Mouse (Mus musculus) telencephalon, adult 2 months (tissue): ENCODE measurements around the gene Rplp1.

Source experiments
- DNase-seq: peaks from one replicate; pipeline ENCODE4 v3.0.0-alpha.2; 2011; ENCODE audit warnings: low read depth, low spot score

The Rplp1 gene

DNA sequence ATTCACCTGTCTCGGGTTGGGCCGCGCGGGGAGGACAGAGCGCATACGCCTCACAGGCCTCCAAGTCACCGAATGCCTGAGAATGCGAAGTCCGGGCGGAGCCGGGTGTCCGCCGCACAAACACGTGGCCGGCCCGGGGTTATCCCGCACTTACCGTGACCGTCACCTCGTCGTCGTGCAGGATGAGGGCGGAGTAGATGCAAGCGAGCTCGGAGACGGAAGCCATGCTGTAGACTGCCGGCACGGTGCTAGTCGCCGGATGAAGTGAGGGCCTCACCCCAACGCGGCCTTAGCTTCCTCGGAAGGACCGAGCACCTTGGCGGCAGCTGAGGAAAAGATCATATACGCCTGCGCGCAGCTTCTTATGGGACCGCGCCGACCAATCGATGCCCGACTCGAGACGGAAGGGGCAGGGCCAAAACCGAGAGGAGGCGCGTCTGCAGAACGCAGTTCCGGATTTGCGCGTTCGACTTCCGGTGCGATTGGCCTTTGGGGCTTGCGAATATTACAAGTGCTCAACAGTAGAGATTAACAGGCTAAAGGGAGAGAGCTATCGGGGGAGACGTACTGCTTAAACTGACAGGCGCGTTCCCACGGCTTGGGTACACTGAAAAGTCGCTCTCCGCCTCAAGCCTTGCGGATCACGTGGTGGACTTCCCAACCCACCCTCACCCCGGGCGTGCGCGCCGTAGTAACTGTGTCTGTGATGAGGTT, at the start of gene Rplp1:
Gene Rplp1 (minus strand): TSS at position 340 of the 714 bp plus-strand sequence.
- peak; percentile 97 for DNase-seq

DNA sequence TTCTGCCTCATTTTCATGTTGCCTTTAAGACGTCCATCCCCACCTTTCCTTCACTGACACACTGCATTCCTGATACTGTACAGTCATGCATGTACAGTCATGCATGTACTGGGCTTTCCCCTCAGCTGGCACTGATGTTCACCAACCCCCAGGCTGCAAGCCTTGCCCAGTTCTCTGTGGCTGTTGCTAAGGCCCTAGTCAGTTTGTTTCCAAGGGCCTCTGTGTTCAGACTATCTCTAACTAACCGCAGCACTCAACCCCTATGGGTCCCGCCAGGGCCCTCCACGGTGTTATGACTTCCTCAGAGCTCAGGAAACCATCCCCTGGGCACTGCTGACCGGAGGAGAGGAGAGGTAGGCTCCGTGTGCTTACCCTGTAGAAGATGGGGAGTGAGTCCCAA, 49.0 kb upstream of the Rplp1 start:
- no peak for DNase-seq

DNA sequence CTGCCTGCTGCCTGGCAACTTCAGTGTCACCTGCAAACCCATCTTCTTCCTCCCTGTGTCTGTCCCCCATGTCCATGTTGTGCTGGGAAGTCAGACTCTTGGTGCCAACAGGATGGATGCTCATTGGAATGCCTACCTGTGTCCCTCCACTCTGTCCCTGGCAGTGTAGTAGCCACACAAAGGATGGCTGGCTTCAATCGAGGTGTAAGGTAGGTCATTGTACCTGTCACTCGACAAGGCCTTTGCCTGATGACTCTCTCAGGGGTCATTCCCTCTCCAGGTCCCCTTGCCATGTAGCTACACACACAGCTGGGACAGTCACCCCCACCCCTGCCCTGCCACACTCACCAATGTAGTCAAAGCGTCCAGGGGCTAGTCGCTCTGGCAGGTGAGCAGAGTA, 46.8 kb upstream of the Rplp1 start:
- DNase-seq = no peak

DNA sequence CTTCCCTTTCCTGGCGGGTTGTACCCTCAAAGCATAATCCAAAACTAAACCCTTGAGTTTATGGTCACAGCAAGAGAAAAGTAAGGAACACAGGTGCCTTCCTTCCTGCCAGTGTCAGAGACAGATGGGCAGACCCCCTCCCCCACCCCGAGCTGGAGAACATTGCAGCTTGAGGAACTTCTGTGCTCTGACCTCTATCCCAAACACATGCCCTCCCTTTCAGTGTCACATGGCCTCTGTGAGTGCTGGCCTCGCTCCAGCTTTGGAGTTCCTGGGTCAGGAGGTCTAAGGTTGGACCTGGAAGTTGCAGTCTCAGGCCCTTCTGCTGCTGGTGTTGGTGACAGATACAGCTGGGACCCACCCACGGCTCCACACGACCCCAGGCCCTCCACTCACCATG, 46.4 kb upstream of the Rplp1 start:
- DNase-seq = no peak

GRCm38 (mm10) chr9:61959921-61960569, 45.7 kb upstream of the Rplp1 start:
- no peak for DNase-seq

- no peak for DNase-seq
Measured at GRCm38 (mm10) chr9:61954707-61955106, 40.4 kb upstream of the Rplp1 start.

DNA sequence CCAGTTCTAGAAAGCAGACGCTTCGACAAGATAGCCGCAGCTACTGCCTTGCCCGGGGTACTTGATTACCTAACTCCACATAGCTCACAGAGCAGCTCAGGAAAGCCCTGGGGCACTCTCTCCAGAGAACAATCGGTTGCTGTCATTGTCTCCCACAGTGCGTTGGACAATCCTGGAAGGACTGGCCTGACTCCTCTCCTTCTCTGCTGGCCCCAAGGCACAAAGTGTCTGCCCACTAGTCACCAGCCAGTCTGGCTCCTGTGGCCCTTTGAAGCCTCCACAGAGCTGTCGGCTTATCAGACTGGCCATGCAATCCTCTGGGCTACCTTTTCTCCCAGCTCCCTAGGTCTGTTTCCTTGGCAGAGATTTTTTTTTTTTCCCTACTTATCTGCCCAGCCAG, 37.9 kb upstream of the Rplp1 start:
- DNase-seq = no peak

DNA sequence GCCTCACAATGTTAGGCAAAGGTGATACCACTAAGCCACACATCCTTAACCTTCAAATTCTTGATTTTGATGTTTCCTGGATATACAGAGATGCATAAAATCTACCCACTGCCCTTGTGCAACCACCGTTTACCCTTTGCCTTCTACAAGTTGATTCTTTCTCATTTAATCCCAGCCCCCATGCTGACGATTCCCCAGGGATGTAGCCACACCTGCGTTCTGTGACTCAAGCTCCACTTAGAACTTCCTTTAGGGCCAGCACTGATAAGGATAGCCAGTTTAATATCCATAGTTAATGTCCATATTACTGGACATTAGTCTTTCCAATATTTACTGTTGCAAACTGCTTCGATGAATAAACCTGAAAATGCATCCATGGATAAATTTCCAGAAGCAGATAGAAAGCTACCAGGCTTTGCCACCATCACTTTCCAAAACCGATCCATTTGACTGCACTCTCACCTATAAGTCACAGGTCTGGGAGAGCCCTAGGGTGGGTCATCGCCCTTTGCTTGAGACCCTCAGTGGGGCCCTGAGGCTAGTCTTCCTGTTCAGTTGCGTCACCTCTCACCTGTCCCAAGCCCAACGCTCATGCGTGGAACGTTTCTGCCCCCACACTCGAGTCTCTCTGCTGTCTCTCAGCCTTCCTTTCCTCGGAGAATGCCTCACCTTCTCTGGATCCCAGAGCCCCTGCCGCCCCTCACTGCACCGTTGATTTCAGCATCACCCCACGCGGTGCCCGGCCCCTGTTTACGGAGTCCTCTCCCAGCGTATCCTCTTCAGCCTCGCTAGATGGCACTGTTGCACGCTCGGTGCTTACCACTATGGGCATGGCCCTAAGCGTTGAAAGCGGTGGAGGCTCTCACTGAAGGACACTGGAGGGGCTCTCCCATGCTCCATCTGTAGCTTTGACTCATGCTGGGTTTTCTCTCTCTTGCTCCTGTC, 33.3 kb upstream of the Rplp1 start:
- peak; percentile 62 for DNase-seq

GRCm38 (mm10) chr9:61946623-61947401, 32.5 kb upstream of the Rplp1 start, which contains the start of gene Kif23:
Kif23 (minus strand) TSS chr9:61946774.
- peak; percentile 69 for DNase-seq

DNA sequence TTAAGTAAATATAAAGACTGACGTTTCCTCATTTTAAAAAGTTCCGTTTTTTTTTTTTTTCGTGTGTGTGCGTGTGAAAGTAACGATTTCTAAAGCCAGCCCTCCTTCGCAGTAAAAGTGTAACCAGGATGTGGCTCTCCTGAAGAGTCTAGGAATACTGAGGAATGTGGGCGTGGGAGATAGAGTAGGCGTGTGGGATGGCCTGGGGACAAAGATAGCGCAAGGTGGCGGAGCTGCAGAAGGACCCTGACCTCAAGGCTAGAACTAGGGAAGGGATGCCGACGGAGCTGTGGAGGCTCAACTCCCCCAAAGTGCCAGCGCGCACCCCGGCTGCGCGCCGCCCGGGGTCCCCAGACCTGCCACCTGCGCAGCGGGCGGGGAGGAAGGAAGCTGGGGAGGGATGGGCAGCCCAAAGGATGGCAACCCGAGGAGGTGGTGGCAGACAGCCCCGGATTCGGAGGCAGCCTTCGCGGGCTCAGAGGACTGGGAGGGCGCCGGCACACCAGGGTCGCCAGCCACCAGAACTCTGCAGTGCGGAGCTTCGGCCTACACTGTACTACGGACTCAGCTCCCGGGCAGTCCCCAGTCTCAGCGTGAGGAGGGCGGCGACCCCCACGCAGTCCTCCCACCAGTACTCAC, 31.8 kb upstream of the Rplp1 start:
- DNase-seq = no peak

DNA sequence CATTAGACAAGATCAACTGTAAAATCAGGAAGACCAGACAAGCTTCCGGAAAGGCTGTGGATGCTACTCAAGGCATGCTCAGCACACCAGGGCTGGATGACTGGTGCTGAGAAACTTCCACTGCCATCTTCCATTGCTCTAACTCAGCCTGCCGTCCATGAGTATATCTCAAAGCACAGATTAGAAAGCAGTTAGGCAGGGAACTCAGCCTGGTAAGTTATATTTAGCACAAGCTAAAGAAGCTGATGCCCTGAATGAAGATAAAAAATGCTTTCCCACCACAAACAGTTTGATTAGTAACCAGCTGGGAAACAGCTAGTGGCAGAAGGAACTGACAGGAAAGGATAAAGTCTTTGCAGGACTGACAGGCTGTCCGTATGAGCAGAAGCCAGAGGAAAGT, 26.7 kb upstream of the Rplp1 start:
- DNase-seq = no peak

DNA sequence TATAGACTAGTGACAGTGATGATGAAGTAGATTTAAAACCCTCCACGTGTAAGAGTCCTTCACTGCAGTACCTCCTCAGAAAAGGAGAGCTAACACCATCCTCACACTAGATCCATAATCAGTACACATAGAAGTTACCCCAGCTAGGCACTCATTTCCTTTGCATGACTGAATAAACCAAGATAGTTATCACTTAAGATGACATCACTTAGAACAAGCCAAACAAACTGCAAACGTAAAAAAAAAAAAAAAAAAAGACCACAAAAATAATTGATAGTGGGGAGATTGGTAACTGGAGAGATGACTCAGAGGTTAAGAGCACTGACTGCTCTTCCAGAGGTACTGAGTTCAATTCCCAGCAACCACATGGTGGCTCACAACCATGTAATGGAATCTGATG, 19.0 kb upstream of the Rplp1 start:
- no peak for DNase-seq

- no peak for DNase-seq
Measured at GRCm38 (mm10) chr9:61932009-61932408, 17.7 kb upstream of the Rplp1 start.

- DNase-seq = no peak
Measured at GRCm38 (mm10) chr9:61925086-61925660, 10.8 kb upstream of the Rplp1 start.

DNA sequence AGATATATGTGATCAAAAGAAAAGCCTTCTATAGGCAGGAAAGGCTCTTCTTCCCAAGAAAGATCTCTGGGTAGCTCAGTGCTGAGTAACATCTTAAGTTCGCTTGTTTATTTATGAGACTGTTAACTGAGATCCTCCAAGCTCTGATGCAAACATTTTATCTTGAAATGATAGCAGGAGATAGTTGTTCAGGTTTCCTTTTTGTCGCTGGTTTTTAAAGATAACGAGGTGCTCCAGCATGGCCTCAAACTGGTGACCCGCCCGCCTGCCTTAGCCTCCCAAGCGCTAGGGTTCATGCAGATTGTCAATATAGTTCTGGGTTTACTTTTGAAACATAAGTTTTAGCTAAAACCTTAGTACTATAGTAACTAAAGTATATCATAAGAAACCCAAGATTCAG, 6.0 kb upstream of the Rplp1 start:
- no peak for DNase-seq

DNA sequence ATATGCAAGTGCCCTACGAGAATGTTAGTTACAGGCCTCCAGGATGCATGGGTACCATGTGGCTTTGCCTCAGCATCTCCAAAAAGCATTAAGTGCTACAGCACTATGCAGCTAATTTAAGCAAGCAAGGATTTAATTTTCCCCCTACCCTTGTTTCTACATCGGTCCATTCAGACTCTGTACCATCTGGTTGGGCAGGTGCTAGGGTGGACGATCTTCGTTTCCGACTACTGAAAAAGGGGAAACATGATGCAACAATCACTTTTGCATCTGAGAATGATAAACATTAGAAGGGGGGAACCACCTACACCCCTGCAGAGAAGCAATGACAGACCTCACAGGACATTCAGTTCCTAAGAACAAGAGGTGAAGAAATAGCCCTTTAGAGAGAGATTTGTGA, 5.1 kb upstream of the Rplp1 start:
- no peak for DNase-seq

DNA sequence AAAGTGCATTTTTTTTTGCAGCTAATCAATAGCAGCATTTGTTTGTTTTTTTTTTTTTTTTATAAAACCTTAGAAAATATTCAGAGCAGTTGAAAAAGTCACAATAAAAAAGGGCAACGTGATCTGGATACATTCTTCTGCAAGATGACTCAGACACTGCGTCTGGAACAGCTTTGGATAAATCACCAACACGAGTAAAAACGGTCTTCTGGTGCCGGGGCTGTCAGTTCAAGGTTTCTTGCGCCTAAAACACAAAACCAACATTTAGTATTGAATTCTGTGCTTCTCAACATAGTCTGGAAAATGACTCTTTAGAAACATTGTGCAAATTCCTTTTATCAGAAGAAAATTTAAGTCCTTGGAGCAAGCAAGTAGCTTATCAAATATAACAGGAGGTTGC, 3.1 kb upstream of the Rplp1 start:
- no peak for DNase-seq

- DNase-seq = no peak
Measured at GRCm38 (mm10) chr9:61916986-61917385, 2.6 kb upstream of the Rplp1 start.

GRCm38 (mm10) chr9:61915393-61916005, 1.2 kb upstream of the Rplp1 start:
- no peak for DNase-seq

- no peak for DNase-seq
Measured at GRCm38 (mm10) chr9:61914917-61915300, 567 bp upstream of the Rplp1 start.
